Mouse (Mus musculus) lung, postnatal 0 days (tissue): ENCODE measurements around the gene Nab2. TPM values are rescaled to one million over a fixed set of nuclear protein-coding genes. Genes with fewer than 3 reads are reported as not detected.

Source experiments
- ATAC-seq: fragments of 200-750 bp; cut with Nextera tagmentation; 2 replicates; pipeline ENCODE4 v1.8.0; 2017; ENCODE audit warnings: moderate library complexity
- DNase-seq: peaks from one replicate; pipeline ENCODE4 v3.0.0-alpha.2; 2016; ENCODE audit warnings: low spot score
- H3K27ac ChIP-seq: fragments of 300-500 bp; sonication (generic); 2 replicates; pipeline ENCODE4 v1.5.1; 2014; ENCODE audit warnings: antibody characterized with exemption, mild to moderate bottlenecking, low read length, mixed read lengths
- H3K27me3 ChIP-seq: fragments of 300-500 bp; sonication (generic); replicated peaks from 2 replicates; pipeline ENCODE4 v1.6.1; 2014; ENCODE audit warnings: low read length, mixed read lengths; ENCODE audit not compliant: insufficient read depth
- H3K36me3 ChIP-seq: fragments of 300-500 bp; sonication (generic); 2 replicates; pipeline ENCODE4 v1.6.1; 2014; ENCODE audit warnings: low read length, mixed read lengths; ENCODE audit not compliant: insufficient read depth
- H3K4me1 ChIP-seq: fragments of 300-500 bp; sonication (generic); 2 replicates; pipeline ENCODE4 v1.6.1; 2014; ENCODE audit warnings: antibody characterized with exemption, low read depth, low read length, mixed read lengths; ENCODE audit not compliant: insufficient read depth
- H3K4me2 ChIP-seq: fragments of 300-500 bp; sonication (generic); replicated peaks from 2 replicates; pipeline ENCODE4 v1.6.1; 2014; ENCODE audit warnings: low read depth, mild to moderate bottlenecking, low read length, moderate library complexity, mixed read lengths
- H3K4me3 ChIP-seq: fragments of 300-500 bp; sonication (generic); 2 replicates; pipeline ENCODE4 v1.5.1; 2014; ENCODE audit warnings: low read depth, low read length
- H3K9ac ChIP-seq: fragments of 300-500 bp; sonication (generic); replicated peaks from 2 replicates; pipeline ENCODE4 v1.6.1; 2014; ENCODE audit warnings: low read depth, mild to moderate bottlenecking
- H3K9me3 ChIP-seq: fragments of 300-500 bp; sonication (generic); 2 replicates; pipeline ENCODE4 v1.6.1; 2016; ENCODE audit warnings: low read length, mixed read lengths
- CTCF ChIP-seq: IDR thresholded peaks from 2 replicates; pipeline ENCODE4 v1.5.1; 2016; ENCODE audit warnings: antibody characterized with exemption, mild to moderate bottlenecking
- EP300 ChIP-seq: IDR thresholded peaks from 2 replicates; pipeline ENCODE4 v1.6.1; 2016; ENCODE audit warnings: antibody characterized with exemption, mild to moderate bottlenecking, control low read depth
- WGBS: fragments of 180-500 bp; shearing (Covaris S2); extraction: QIAGEN DNeasy Blood & Tissue Kit; methylation state at CpG from one replicate; pipeline ENCODE4 v1.1.7; 2014; 5-methylcytosine and 5-hydroxymethylcytosine counted together
- polyA plus RNA-seq: library from polyadenylated mRNA; unstranded; fragments of >200 nt; fragmentation: Nextera tagmentation; extraction: Ambion mirVana; gene quantifications from 2 replicates; pipeline ENCODE4 v1.2.1, GENCODE M21; 2015

Gene Nab2
- polyA plus RNA-seq, 1 experiment from 2014 or later: 8.4 TPM

GRCm38 (mm10) chr10:127652906-127653638 lies 15.3 kb downstream of the Nab2 start:
- Histone ChIP-seq H3K4me3 (no peak overlapping the region), H3K27me3 (no peaks in the 10 kb centered on the region), H3K9ac (no peak overlapping the region), H3K9me3 (no peaks in the 10 kb centered on the region), H3K36me3 (peaks cover 29% of the 10 kb centered on the region), H3K4me2 (0 out of 2 replicates have a peak overlapping the region, but pooled peaks have one; percentile 17), H3K27ac (no peak overlapping the region), H3K4me1 (no peaks in the 10 kb centered on the region)
- 36% methylated on average over 21 of the region's 21 CpGs for WGBS
- TF ChIP-seq EP300: no peak
- no peak for TF ChIP-seq CTCF
- peak; percentile 54 for DNase-seq
- peak; percentile 58 for ATAC-seq

GRCm38 (mm10) chr10:127645791-127646190 lies 22.6 kb downstream of the Nab2 start:
- H3K4me1 ChIP-seq: peaks cover 6% of the 10 kb centered on the region; the same call in 1 of the 2 replicates
- no peak for TF ChIP-seq CTCF
- no peak for TF ChIP-seq EP300
- peaks cover 2% of the 10 kb centered on the region for H3K36me3 ChIP-seq
- no peak for DNase-seq
- H3K4me2 ChIP-seq: no peak overlapping the region
- H3K9ac ChIP-seq: no peak overlapping the region
- no peaks in the 10 kb centered on the region for H3K9me3 ChIP-seq
- no peak for ATAC-seq
- WGBS: 64% methylated on average over 2 of the region's 2 CpGs
- no peak overlapping the region for H3K27ac ChIP-seq
- no peaks in the 10 kb centered on the region for H3K27me3 ChIP-seq
- H3K4me3 ChIP-seq: no peak overlapping the region

GRCm38 (mm10) chr10:127643553-127644238 lies 24.7 kb downstream of the Nab2 start:
- Histone ChIP-seq H3K9me3 (no peaks in the 10 kb centered on the region), H3K9ac (peak overlapping the region; percentile 77), H3K4me3 (peak overlapping the region; percentile 66), H3K4me2 (peak overlapping the region; percentile 79), H3K27me3 (no peaks in the 10 kb centered on the region), H3K27ac (peak overlapping the region; percentile 97), H3K36me3 (peaks cover 2% of the 10 kb centered on the region), H3K4me1 (peaks cover 6% of the 10 kb centered on the region; the same call in 1 of the 2 replicates)
- DNase-seq (peak; percentile 91), ATAC-seq (peak; percentile 65)
- TF ChIP-seq CTCF (peak; percentile 35), EP300 (no peak)
- WGBS: under 1% methylated on average over 24 of the region's 25 CpGs

GRCm38 (mm10) chr10:127642772-127643552 lies 25.4 kb downstream of the Nab2 start, which contains the start of gene Stat6:
Gene Stat6 (plus strand): TSS chr10:127642986.
- peak within 1 kb of the TSS; percentile 79 for H3K4me2 ChIP-seq
- H3K4me1 ChIP-seq: peaks cover 6% of the 10 kb centered on the region; the same call in 1 of the 2 replicates
- DNase-seq (peak; percentile 90), ATAC-seq (peak; percentile 78)
- H3K36me3 ChIP-seq: peaks cover 2% of the 10 kb centered on the region
- WGBS: 1% methylated on average over 36 of the region's 37 CpGs
- TF ChIP-seq CTCF (no peak; the same call in 1 of the 2 replicates), EP300 (no peak)
- peak within 1 kb of the TSS; percentile 66 for H3K4me3 ChIP-seq
- H3K9me3 ChIP-seq: no peaks in the 10 kb centered on the region
- no peaks in the 10 kb centered on the region for H3K27me3 ChIP-seq
- H3K9ac ChIP-seq: peak within 1 kb of the TSS; percentile 77
- peak within 1 kb of the TSS; percentile 97 for H3K27ac ChIP-seq

GRCm38 (mm10) chr10:127641861-127642771 lies 26.3 kb downstream of the Nab2 start:
- TF ChIP-seq CTCF: peak; percentile 97
- peak; percentile 9; the same call in 1 of the 2 replicates for TF ChIP-seq EP300
- WGBS: 4% methylated on average over 19 of the region's 19 CpGs
- Histone ChIP-seq H3K27ac (peak overlapping the region; percentile 97), H3K4me3 (peak overlapping the region; percentile 66), H3K9me3 (no peaks in the 10 kb centered on the region), H3K36me3 (peaks cover 2% of the 10 kb centered on the region; the same call in 1 of the 2 replicates), H3K27me3 (no peaks in the 10 kb centered on the region), H3K9ac (peak overlapping the region; percentile 77), H3K4me2 (peak overlapping the region; percentile 79), H3K4me1 (peaks cover 6% of the 10 kb centered on the region; the same call in 1 of the 2 replicates)
- peak; percentile 93 for DNase-seq
- peak; percentile 75 for ATAC-seq
